Mouse (Mus musculus): ENCODE measurements at regions not wholly inside any gene's neighbourhood (a gene's known extent, or its start where the extent isn't known, plus 50 kb on each side); places are given as distances from the start of the nearest gene placed in this dataset.

GRCm38 (mm10) chr2:63518534-63518933 lies 334.4 kb upstream of the Kcnh7 start:
- no peaks in the 10 kb centered on the region for H3K9me3 ChIP-seq (replicated peaks)
- no peaks in the 10 kb centered on the region for H3K4me1 ChIP-seq (ENCODE audit: insufficient read depth, low read depth, low read length)
- H3K36me3 ChIP-seq (replicated peaks): no peaks in the 10 kb centered on the region
- no peak for ATAC-seq (ENCODE audit: extremely low read depth, insufficient number of reproducible peaks, low FRiP score, poor library complexity, severe bottlenecking)
- no peak for DNase-seq (ENCODE audit: low spot score)
- H3K4me3 ChIP-seq (ENCODE audit: low read depth, low read length): no peak overlapping the region
- no peaks in the 10 kb centered on the region for H3K27me3 ChIP-seq (ENCODE audit: insufficient read depth, low read length)
- no peak for TF ChIP-seq GATA1 (IDR thresholded peaks at IDR 0.05; ENCODE audit: borderline replicate concordance, low read length)
- no peak for TF ChIP-seq POLR2AphosphoS5 (IDR thresholded peaks at IDR 0.05; ENCODE audit: insufficient replicate concordance, low read depth, low read length)
- no peak for TF ChIP-seq TAL1 (conservative IDR thresholded peaks at IDR 0.05; ENCODE audit: low read depth, low read length)
- no peak for TF ChIP-seq GATA2 (IDR thresholded peaks at IDR 0.05; ENCODE audit: borderline replicate concordance, low read depth, low read length)
- no peak for TF ChIP-seq CTCF (IDR thresholded peaks at IDR 0.05; ENCODE audit: low read depth, low read length)

GRCm38 (mm10) chr2:63513554-63514226 lies 329.6 kb upstream of the Kcnh7 start:
- no peaks in the 10 kb centered on the region for H3K9me3 ChIP-seq (replicated peaks)
- no peaks in the 10 kb centered on the region for H3K27me3 ChIP-seq (ENCODE audit: insufficient read depth, low read length)
- H3K36me3 ChIP-seq (replicated peaks): no peaks in the 10 kb centered on the region
- TF ChIP-seq POLR2AphosphoS5 (IDR thresholded peaks at IDR 0.05; ENCODE audit: insufficient replicate concordance, low read depth, low read length): no peak
- no peak for TF ChIP-seq GATA2 (IDR thresholded peaks at IDR 0.05; ENCODE audit: borderline replicate concordance, low read depth, low read length)
- TF ChIP-seq TAL1 (conservative IDR thresholded peaks at IDR 0.05; ENCODE audit: low read depth, low read length): no peak
- TF ChIP-seq CTCF (IDR thresholded peaks at IDR 0.05; ENCODE audit: low read depth, low read length): no peak
- no peak for TF ChIP-seq GATA1 (IDR thresholded peaks at IDR 0.05; ENCODE audit: borderline replicate concordance, low read length)
- no peak overlapping the region for H3K4me3 ChIP-seq (ENCODE audit: low read depth, low read length)
- ATAC-seq (ENCODE audit: extremely low read depth, insufficient number of reproducible peaks, low FRiP score, poor library complexity, severe bottlenecking): no peak
- H3K4me1 ChIP-seq (ENCODE audit: insufficient read depth, low read depth, low read length): no peaks in the 10 kb centered on the region
- DNase-seq (ENCODE audit: low spot score): no peak

- Histone ChIP-seq H3K36me3 (replicated peaks) (no peaks in the 10 kb centered on the region), H3K27me3 (ENCODE audit: insufficient read depth, low read length) (no peaks in the 10 kb centered on the region), H3K9me3 (replicated peaks) (no peaks in the 10 kb centered on the region), H3K4me1 (ENCODE audit: insufficient read depth, low read depth, low read length) (no peaks in the 10 kb centered on the region), H3K4me3 (ENCODE audit: low read depth, low read length) (no peak overlapping the region)
- ATAC-seq (ENCODE audit: extremely low read depth, insufficient number of reproducible peaks, low FRiP score, poor library complexity, severe bottlenecking): no peak
- no peak for DNase-seq (ENCODE audit: low spot score)
- TF ChIP-seq GATA1 (IDR thresholded peaks at IDR 0.05; ENCODE audit: borderline replicate concordance, low read length): no peak
- no peak for TF ChIP-seq POLR2AphosphoS5 (IDR thresholded peaks at IDR 0.05; ENCODE audit: insufficient replicate concordance, low read depth, low read length)
- no peak for TF ChIP-seq GATA2 (IDR thresholded peaks at IDR 0.05; ENCODE audit: borderline replicate concordance, low read depth, low read length)
- TF ChIP-seq TAL1 (conservative IDR thresholded peaks at IDR 0.05; ENCODE audit: low read depth, low read length): no peak
- no peak for TF ChIP-seq CTCF (IDR thresholded peaks at IDR 0.05; ENCODE audit: low read depth, low read length)
Measured at GRCm38 (mm10) chr2:63503939-63504338, 319.9 kb upstream of the Kcnh7 start.

GRCm38 (mm10) chr2:63476411-63476810 lies 292.3 kb upstream of the Kcnh7 start:
- no peaks in the 10 kb centered on the region for H3K36me3 ChIP-seq (replicated peaks)
- no peaks in the 10 kb centered on the region for H3K27me3 ChIP-seq (ENCODE audit: insufficient read depth, low read length)
- ATAC-seq (ENCODE audit: extremely low read depth, insufficient number of reproducible peaks, low FRiP score, poor library complexity, severe bottlenecking): no peak
- H3K4me1 ChIP-seq (ENCODE audit: insufficient read depth, low read depth, low read length): no peaks in the 10 kb centered on the region
- no peak for TF ChIP-seq TAL1 (conservative IDR thresholded peaks at IDR 0.05; ENCODE audit: low read depth, low read length)
- TF ChIP-seq CTCF (IDR thresholded peaks at IDR 0.05; ENCODE audit: low read depth, low read length): no peak
- no peak for TF ChIP-seq POLR2AphosphoS5 (IDR thresholded peaks at IDR 0.05; ENCODE audit: insufficient replicate concordance, low read depth, low read length)
- no peak for TF ChIP-seq GATA1 (IDR thresholded peaks at IDR 0.05; ENCODE audit: borderline replicate concordance, low read length)
- no peak for TF ChIP-seq GATA2 (IDR thresholded peaks at IDR 0.05; ENCODE audit: borderline replicate concordance, low read depth, low read length)
- H3K9me3 ChIP-seq (replicated peaks): no peaks in the 10 kb centered on the region
- DNase-seq (ENCODE audit: low spot score): no peak
- H3K4me3 ChIP-seq (ENCODE audit: low read depth, low read length): no peak overlapping the region

GRCm38 (mm10) chr2:63475255-63475654 lies 291.2 kb upstream of the Kcnh7 start:
- H3K36me3 ChIP-seq (replicated peaks): no peaks in the 10 kb centered on the region
- no peak overlapping the region for H3K4me3 ChIP-seq (ENCODE audit: low read depth, low read length)
- no peak for ATAC-seq (ENCODE audit: extremely low read depth, insufficient number of reproducible peaks, low FRiP score, poor library complexity, severe bottlenecking)
- no peaks in the 10 kb centered on the region for H3K9me3 ChIP-seq (replicated peaks)
- H3K4me1 ChIP-seq (ENCODE audit: insufficient read depth, low read depth, low read length): no peaks in the 10 kb centered on the region
- no peak for TF ChIP-seq GATA1 (IDR thresholded peaks at IDR 0.05; ENCODE audit: borderline replicate concordance, low read length)
- no peak for TF ChIP-seq POLR2AphosphoS5 (IDR thresholded peaks at IDR 0.05; ENCODE audit: insufficient replicate concordance, low read depth, low read length)
- no peak for TF ChIP-seq TAL1 (conservative IDR thresholded peaks at IDR 0.05; ENCODE audit: low read depth, low read length)
- TF ChIP-seq CTCF (IDR thresholded peaks at IDR 0.05; ENCODE audit: low read depth, low read length): no peak
- TF ChIP-seq GATA2 (IDR thresholded peaks at IDR 0.05; ENCODE audit: borderline replicate concordance, low read depth, low read length): no peak
- H3K27me3 ChIP-seq (ENCODE audit: insufficient read depth, low read length): no peaks in the 10 kb centered on the region
- DNase-seq (ENCODE audit: low spot score): no peak

GRCm38 (mm10) chr2:63473699-63474098 lies 289.6 kb upstream of the Kcnh7 start:
- DNase-seq (ENCODE audit: low spot score): no peak
- H3K4me3 ChIP-seq (ENCODE audit: low read depth, low read length): no peak overlapping the region
- H3K27me3 ChIP-seq (ENCODE audit: insufficient read depth, low read length): no peaks in the 10 kb centered on the region
- H3K36me3 ChIP-seq (replicated peaks): no peaks in the 10 kb centered on the region
- no peaks in the 10 kb centered on the region for H3K9me3 ChIP-seq (replicated peaks)
- no peaks in the 10 kb centered on the region for H3K4me1 ChIP-seq (ENCODE audit: insufficient read depth, low read depth, low read length)
- ATAC-seq (ENCODE audit: extremely low read depth, insufficient number of reproducible peaks, low FRiP score, poor library complexity, severe bottlenecking): peak; percentile 66
- TF ChIP-seq CTCF (IDR thresholded peaks at IDR 0.05; ENCODE audit: low read depth, low read length): no peak
- TF ChIP-seq GATA1 (IDR thresholded peaks at IDR 0.05; ENCODE audit: borderline replicate concordance, low read length): no peak
- TF ChIP-seq TAL1 (conservative IDR thresholded peaks at IDR 0.05; ENCODE audit: low read depth, low read length): no peak
- no peak for TF ChIP-seq GATA2 (IDR thresholded peaks at IDR 0.05; ENCODE audit: borderline replicate concordance, low read depth, low read length)
- TF ChIP-seq POLR2AphosphoS5 (IDR thresholded peaks at IDR 0.05; ENCODE audit: insufficient replicate concordance, low read depth, low read length): no peak

Data from G1E (cell line).